Mouse (Mus musculus) C2C12 (cell line): Measurements from ENCODE around the gene Rab11b.

Source experiments
- CEBPB ChIP-seq: IDR thresholded peaks from one replicate; pipeline ENCODE4 v1.6.1; 2011; ENCODE audit warnings: low read depth, mild to moderate bottlenecking, control low read depth, moderate library complexity
- CTCF ChIP-seq: IDR thresholded peaks from one replicate; pipeline ENCODE4 v1.5.1; 2011; ENCODE audit not compliant: control insufficient read depth, insufficient read depth, insufficient read length
- MAX ChIP-seq: IDR thresholded peaks from one replicate; pipeline ENCODE4 v1.6.1; 2011; ENCODE audit warnings: mild to moderate bottlenecking, control low read depth
- MYOG ChIP-seq: IDR thresholded peaks from one replicate; pipeline ENCODE4 v1.6.1; 2011; ENCODE audit not compliant: control insufficient read depth, insufficient read length; ENCODE audit errors: extremely low read depth
- USF1 ChIP-seq: IDR thresholded peaks from one replicate; pipeline ENCODE4 v1.6.1; 2011; ENCODE audit warnings: low read depth, mild to moderate bottlenecking, control low read depth, moderate library complexity

GRCm38 (mm10) chr17:33752297-33752696 is 8.0 kb downstream of the Rab11b start:
- no peak for TF ChIP-seq CTCF
- no peak for TF ChIP-seq CEBPB
- TF ChIP-seq MAX = no peak
- TF ChIP-seq MYOG = no peak
- no peak for TF ChIP-seq USF1
